Mouse (Mus musculus) midbrain, postnatal 0 days (tissue): Measurements from ENCODE around the gene Sdf4. TPM values are rescaled to one million over a fixed set of nuclear protein-coding genes. Genes with fewer than 3 reads are reported as not detected.

Experiments used
- ATAC-seq: fragments of 200-750 bp; cut with Nextera tagmentation; 2 replicates; pipeline ENCODE4 v1.8.0; 2017; ENCODE audit warnings: moderate number of reproducible peaks, mild to moderate bottlenecking, moderate TSS enrichment, moderate library complexity; ENCODE audit not compliant: low FRiP score
- DNase-seq: peaks from one replicate; pipeline ENCODE4 v3.0.0-alpha.2; 2015; ENCODE audit warnings: low spot score
- H3K27ac ChIP-seq: fragments of 300-500 bp; sonication (generic); 2 replicates; pipeline ENCODE4 v1.5.1; 2014; ENCODE audit warnings: low read depth, mild to moderate bottlenecking, low read length, mixed read lengths
- H3K27me3 ChIP-seq: fragments of 300-500 bp; sonication (generic); 2 replicates; pipeline ENCODE4 v1.6.1; 2014; ENCODE audit warnings: low read length, control low read depth, mixed read lengths; ENCODE audit not compliant: insufficient read depth
- H3K36me3 ChIP-seq: fragments of 300-500 bp; sonication (generic); 2 replicates; pipeline ENCODE4 v1.6.1; 2014; ENCODE audit warnings: low read length, control low read depth, mixed read lengths; ENCODE audit not compliant: insufficient read depth
- H3K4me1 ChIP-seq: fragments of 300-500 bp; sonication (generic); 2 replicates; pipeline ENCODE4 v1.6.1; 2014; ENCODE audit warnings: mild to moderate bottlenecking, control low read depth, antibody characterized with exemption, low read length, mixed read lengths; ENCODE audit not compliant: insufficient read depth
- H3K4me2 ChIP-seq: fragments of 300-500 bp; sonication (generic); 2 replicates; pipeline ENCODE4 v1.6.1; 2014; ENCODE audit warnings: low read depth, mild to moderate bottlenecking, low read length, mixed read lengths; ENCODE audit not compliant: poor library complexity, severe bottlenecking
- H3K4me3 ChIP-seq: fragments of 300-500 bp; sonication (generic); 2 replicates; pipeline ENCODE4 v1.5.1; 2014; ENCODE audit warnings: low read depth, mild to moderate bottlenecking, low read length, moderate library complexity
- H3K9ac ChIP-seq: fragments of 300-500 bp; sonication (generic); replicated peaks from 2 replicates; pipeline ENCODE4 v1.6.1; 2014; ENCODE audit warnings: mild to moderate bottlenecking, low read length, moderate library complexity, mixed read lengths; ENCODE audit not compliant: poor library complexity, severe bottlenecking
- H3K9me3 ChIP-seq: fragments of 300-500 bp; sonication (generic); 2 replicates; pipeline ENCODE4 v1.6.1; 2016; ENCODE audit warnings: low read length, control low read depth
- CTCF ChIP-seq: IDR thresholded peaks from 2 replicates; pipeline ENCODE4 v1.5.1; 2016; ENCODE audit warnings: antibody characterized with exemption, mild to moderate bottlenecking
- WGBS: fragments of 180-500 bp; shearing (Covaris S2); extraction: QIAGEN DNeasy Blood & Tissue Kit; methylation state at CpG from one replicate; pipeline ENCODE4 v1.1.7; 2014; 5-methylcytosine and 5-hydroxymethylcytosine counted together
- polyA plus RNA-seq: library from polyadenylated mRNA; unstranded; fragments of >200 nt; fragmentation: Nextera tagmentation; extraction: Ambion mirVana; gene quantifications from 2 replicates; pipeline ENCODE4 v1.2.1, GENCODE M21; 2015
- total RNA-seq: library from RNA; depleted of rRNA; stranded (reverse); fragments of >200 nt; gene quantifications from 2 replicates; pipeline ENCODE4 v1.2.3, GENCODE M21; 2014

Sdf4 gene
- total and polyA plus RNA-seq, 2 experiments from 2014 or later: 84.8 to 111 TPM

- Histone ChIP-seq H3K9me3 (no peaks in the 10 kb centered on the region), H3K4me2 (no peak overlapping the region), H3K9ac (no peak overlapping the region), H3K36me3 (peaks cover 43% of the 10 kb centered on the region), H3K4me3 (no peak overlapping the region), H3K27me3 (no peaks in the 10 kb centered on the region), H3K4me1 (no peaks in the 10 kb centered on the region), H3K27ac (no peak overlapping the region)
- no peak for TF ChIP-seq CTCF
- DNase-seq (no peak), ATAC-seq (no peak)
- WGBS: 93% methylated on average over 2 of the region's 2 CpGs
Observed at GRCm38 (mm10) chr4:156014436-156014835, 21.8 kb downstream of the Sdf4 start.

GRCm38 (mm10) chr4:156019771-156020170, 27.1 kb downstream of the Sdf4 start:
- no peak overlapping the region for H3K9ac ChIP-seq
- no peaks in the 10 kb centered on the region for H3K27me3 ChIP-seq
- DNase-seq (no peak), ATAC-seq (no peak)
- WGBS: 90% methylated on average over 12 of the region's 12 CpGs
- no peaks in the 10 kb centered on the region for H3K4me1 ChIP-seq
- H3K27ac ChIP-seq: no peak overlapping the region
- TF ChIP-seq CTCF: no peak
- peaks cover 20% of the 10 kb centered on the region for H3K36me3 ChIP-seq
- no peaks in the 10 kb centered on the region for H3K9me3 ChIP-seq
- no peak overlapping the region for H3K4me2 ChIP-seq
- H3K4me3 ChIP-seq: no peak overlapping the region

DNA sequence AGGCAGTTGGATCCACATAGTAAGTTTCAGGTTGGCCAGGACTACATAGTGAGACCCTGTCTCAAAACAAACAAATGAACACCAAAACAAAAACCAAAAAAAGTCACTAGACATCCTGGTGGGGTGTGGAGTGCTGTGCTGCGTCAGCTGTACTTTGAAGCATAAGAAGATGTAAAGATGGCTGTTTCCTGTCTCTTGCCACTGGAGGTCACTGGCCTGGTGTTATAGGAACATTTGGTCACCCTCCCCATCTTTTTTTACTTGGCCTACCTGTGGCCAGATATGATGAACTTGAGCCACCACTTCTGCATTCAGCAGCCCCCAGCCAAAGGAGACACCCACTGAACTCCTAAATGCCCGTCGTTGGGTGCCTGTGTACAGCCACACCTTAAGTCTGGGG, 28.7 kb downstream of the Sdf4 start:
- Histone ChIP-seq H3K36me3 (peaks cover 10% of the 10 kb centered on the region), H3K4me3 (no peak overlapping the region), H3K4me1 (no peaks in the 10 kb centered on the region), H3K27ac (no peak overlapping the region), H3K9me3 (no peaks in the 10 kb centered on the region), H3K9ac (no peak overlapping the region), H3K27me3 (no peaks in the 10 kb centered on the region), H3K4me2 (no peak overlapping the region)
- 86% methylated on average over 3 of the region's 3 CpGs for WGBS
- ATAC-seq (no peak), DNase-seq (no peak)
- TF ChIP-seq CTCF: no peak

DNA sequence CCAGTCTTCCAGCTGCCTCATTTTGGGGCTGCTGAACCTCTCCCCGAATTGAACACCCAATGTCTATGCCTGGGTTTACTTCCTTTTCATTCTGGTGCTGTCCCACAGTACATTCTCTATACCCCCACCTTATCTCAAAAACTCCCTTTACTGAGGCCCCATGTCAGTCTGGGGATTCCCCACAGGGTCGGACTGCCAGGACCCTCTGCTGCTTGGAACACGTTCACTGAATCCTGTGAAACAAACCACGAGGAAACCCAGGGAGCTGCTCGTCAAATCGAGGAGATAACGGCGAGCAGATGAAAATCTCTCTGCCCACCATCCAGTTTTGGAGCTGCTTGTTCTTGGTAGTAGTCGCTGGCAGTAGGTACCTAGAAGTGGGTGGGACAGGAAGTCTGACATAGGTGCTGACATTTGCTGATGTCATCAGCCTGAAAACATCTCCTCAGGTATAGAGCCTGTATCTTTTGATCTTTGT, 29.3 kb downstream of the Sdf4 start:
- Histone ChIP-seq H3K36me3 (peaks cover 8% of the 10 kb centered on the region), H3K4me1 (no peaks in the 10 kb centered on the region), H3K9ac (no peak overlapping the region), H3K27ac (no peak overlapping the region), H3K4me2 (no peak overlapping the region), H3K9me3 (no peaks in the 10 kb centered on the region), H3K4me3 (no peak overlapping the region), H3K27me3 (no peaks in the 10 kb centered on the region)
- DNase-seq (no peak), ATAC-seq (no peak)
- WGBS: 84% methylated on average over 9 of the region's 9 CpGs
- TF ChIP-seq CTCF: no peak

- H3K9ac ChIP-seq: no peak overlapping the region
- no peaks in the 10 kb centered on the region for H3K9me3 ChIP-seq
- no peak for DNase-seq
- H3K4me3 ChIP-seq: no peak overlapping the region
- no peak overlapping the region for H3K27ac ChIP-seq
- ATAC-seq: no peak
- WGBS: 86% methylated on average over 9 of the region's 9 CpGs
- H3K4me1 ChIP-seq: no peaks in the 10 kb centered on the region
- no peak for TF ChIP-seq CTCF
- peaks cover 21% of the 10 kb centered on the region for H3K36me3 ChIP-seq
- H3K4me2 ChIP-seq: no peak overlapping the region
- H3K27me3 ChIP-seq: no peaks in the 10 kb centered on the region
Observed at GRCm38 (mm10) chr4:156023520-156023919, 30.8 kb downstream of the Sdf4 start.

DNA sequence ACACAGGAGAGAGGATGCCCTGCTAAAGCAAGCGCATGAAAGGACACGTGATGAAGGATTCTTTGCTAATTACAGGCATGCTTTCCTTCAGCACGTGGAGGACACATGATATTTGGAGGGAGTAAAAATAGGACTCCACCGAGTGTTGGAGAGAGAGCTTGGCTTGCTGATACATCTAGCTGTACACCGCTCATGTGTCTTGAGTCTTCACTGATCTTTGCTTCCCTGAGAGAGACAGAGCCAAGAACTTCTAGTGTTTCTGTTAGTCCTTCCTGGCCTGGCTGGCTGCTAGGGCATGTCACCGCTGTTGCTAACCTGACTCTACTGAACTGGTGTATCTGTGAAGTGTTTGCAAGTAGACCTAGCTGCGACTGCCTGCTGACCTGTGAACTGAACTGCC, 31.5 kb downstream of the Sdf4 start:
- Histone ChIP-seq H3K4me1 (no peaks in the 10 kb centered on the region), H3K9ac (no peak overlapping the region), H3K4me2 (no peak overlapping the region), H3K4me3 (no peak overlapping the region), H3K9me3 (no peaks in the 10 kb centered on the region), H3K27ac (no peak overlapping the region), H3K27me3 (no peaks in the 10 kb centered on the region), H3K36me3 (peaks cover 21% of the 10 kb centered on the region)
- WGBS: 91% methylated on average over 7 of the region's 7 CpGs
- ATAC-seq: no peak
- no peak for TF ChIP-seq CTCF
- DNase-seq: no peak
